Mouse (Mus musculus) embryonic facial prominence, embryonic 14.5 days (tissue): ENCODE measurements at regions not wholly inside any gene's neighbourhood (a gene's known extent, or its start where the extent isn't known, plus 50 kb on each side); places are given as distances from the start of the nearest gene placed in this dataset.
"Not testable (repeated sequence)": the region's sequence is repeated elsewhere in the genome, so short reads cannot be mapped to it uniquely, and the experiment has no call there.

Experiments used
- ATAC-seq: fragments of 200-750 bp; cut with Nextera tagmentation; 2 replicates; pipeline ENCODE4 v1.8.0; 2017; ENCODE audit warnings: low read depth, moderate number of reproducible peaks, moderate TSS enrichment
- DNase-seq: peaks from one replicate; pipeline ENCODE4 v3.0.0-alpha.2; 2015; ENCODE audit warnings: low spot score
- H3K27ac ChIP-seq: fragments of 300-500 bp; sonication (generic); replicated peaks from 2 replicates; pipeline ENCODE4 v1.5.1; 2014; ENCODE audit warnings: low read depth, mild to moderate bottlenecking, low read length, moderate library complexity
- H3K27me3 ChIP-seq: fragments of 300-500 bp; sonication (generic); replicated peaks from 2 replicates; pipeline ENCODE4 v1.6.1; 2014; ENCODE audit warnings: low read length; ENCODE audit not compliant: control insufficient read depth, insufficient read depth
- H3K36me3 ChIP-seq: fragments of 300-500 bp; sonication (generic); 2 replicates; pipeline ENCODE4 v1.6.1; 2014; ENCODE audit warnings: low read length, mixed read lengths; ENCODE audit not compliant: control insufficient read depth, insufficient read depth
- H3K4me1 ChIP-seq: fragments of 300-500 bp; sonication (generic); 2 replicates; pipeline ENCODE4 v1.6.1; 2014; ENCODE audit warnings: antibody characterized with exemption, low read length; ENCODE audit not compliant: control insufficient read depth, insufficient read depth
- H3K4me2 ChIP-seq: fragments of 300-500 bp; sonication (generic); 2 replicates; pipeline ENCODE4 v1.6.1; 2014; ENCODE audit warnings: low read depth, mild to moderate bottlenecking, low read length, moderate library complexity, mixed read lengths
- H3K4me3 ChIP-seq: fragments of 300-500 bp; sonication (generic); 2 replicates; pipeline ENCODE4 v1.5.1; 2014; ENCODE audit warnings: low read depth, mild to moderate bottlenecking, low read length
- H3K9ac ChIP-seq: fragments of 300-500 bp; sonication (generic); 2 replicates; pipeline ENCODE4 v1.6.1; 2014; ENCODE audit warnings: low read depth, mild to moderate bottlenecking, low read length, moderate library complexity, mixed read lengths
- H3K9me3 ChIP-seq: fragments of 300-500 bp; sonication (generic); 2 replicates; pipeline ENCODE4 v1.6.1; 2016; ENCODE audit warnings: low read length; ENCODE audit not compliant: control insufficient read depth
- WGBS: fragments of 180-500 bp; shearing (Covaris S2); extraction: QIAGEN DNeasy Blood & Tissue Kit; methylation state at CpG from one replicate; pipeline ENCODE4 v1.1.7; 2014; 5-methylcytosine and 5-hydroxymethylcytosine counted together

DNA sequence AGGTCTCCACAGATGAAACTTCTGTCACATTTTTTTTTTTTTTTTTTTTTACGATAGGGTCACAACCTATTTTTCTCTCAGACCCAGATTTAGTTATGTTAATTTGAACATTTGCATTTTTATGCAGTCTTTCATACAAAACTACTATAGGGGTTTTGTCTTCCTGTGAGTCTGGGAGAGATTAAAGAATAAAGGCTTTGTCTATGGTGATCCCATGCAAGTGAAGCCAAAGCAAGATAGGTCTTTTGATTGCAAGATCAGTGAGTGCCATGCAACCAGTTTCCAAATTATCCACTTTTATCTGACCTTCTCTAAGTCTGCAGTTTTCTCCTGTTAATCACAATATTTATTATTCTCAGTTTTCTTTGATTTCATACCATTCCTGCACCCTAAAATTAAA lies 234.7 kb downstream of the Kif2b start:
- no peak overlapping the region for H3K4me2 ChIP-seq
- DNase-seq = no peak
- H3K36me3 ChIP-seq = no peaks in the 10 kb centered on the region
- no peak overlapping the region for H3K27ac ChIP-seq
- no peaks in the 10 kb centered on the region for H3K4me1 ChIP-seq
- WGBS = 75% methylated on average over 1 of the region's 1 CpGs
- no peak overlapping the region for H3K4me3 ChIP-seq
- no peaks in the 10 kb centered on the region for H3K9me3 ChIP-seq
- no peak for ATAC-seq
- no peaks in the 10 kb centered on the region for H3K27me3 ChIP-seq
- no peak overlapping the region for H3K9ac ChIP-seq

DNA sequence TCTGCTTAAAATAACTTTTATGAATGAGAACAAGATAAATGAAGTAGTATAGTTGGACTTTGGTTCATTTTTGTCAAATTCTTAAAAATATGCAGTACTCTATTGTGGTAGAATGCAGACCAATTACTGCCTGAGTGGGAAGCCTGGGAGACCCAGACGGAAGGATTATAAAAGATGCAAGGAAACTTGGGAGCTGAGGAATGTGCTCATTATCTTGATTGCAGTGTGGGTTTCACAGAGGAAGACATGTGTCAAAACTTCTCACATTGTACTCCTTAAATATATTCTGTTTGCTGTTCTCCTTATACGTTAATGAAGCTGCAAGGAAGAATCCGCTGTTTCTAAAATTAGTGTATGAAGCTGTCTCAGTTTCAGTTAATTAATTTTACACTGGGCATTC lies 244.3 kb downstream of the Kif2b start:
- Histone ChIP-seq H3K4me3 (no peak overlapping the region), H3K27me3 (no peaks in the 10 kb centered on the region), H3K9me3 (no peaks in the 10 kb centered on the region), H3K36me3 (no peaks in the 10 kb centered on the region), H3K4me1 (no peaks in the 10 kb centered on the region), H3K27ac (no peak overlapping the region), H3K4me2 (no peak overlapping the region), H3K9ac (no peak overlapping the region)
- 68% methylated on average over 3 of the region's 3 CpGs for WGBS
- DNase-seq (no peak), ATAC-seq (no peak)

DNA sequence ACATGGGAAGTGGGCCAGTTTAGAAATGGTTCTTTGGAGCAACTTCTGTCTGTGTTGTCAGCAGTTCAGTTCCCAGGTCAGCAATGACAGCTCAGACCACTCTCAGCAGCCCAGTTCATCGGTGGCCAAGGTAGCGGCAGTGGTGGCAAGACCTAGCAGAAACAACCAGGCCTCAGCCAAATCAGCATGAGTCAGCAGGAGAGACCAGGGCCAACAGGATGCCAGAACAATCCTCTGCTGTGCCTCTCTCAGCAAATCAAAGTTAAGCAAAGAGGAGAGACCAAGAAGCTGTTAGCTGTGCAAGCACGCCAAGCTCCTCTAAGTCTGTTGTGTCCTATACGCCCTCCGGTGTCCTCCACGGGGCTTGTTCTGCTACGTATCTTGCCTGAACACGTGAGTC lies 249.8 kb downstream of the Kif2b start:
- Histone ChIP-seq H3K9ac (no peak overlapping the region), H3K9me3 (no peaks in the 10 kb centered on the region), H3K27me3 (no peaks in the 10 kb centered on the region), H3K27ac (no peak overlapping the region), H3K4me3 (no peak overlapping the region), H3K36me3 (no peaks in the 10 kb centered on the region), H3K4me1 (no peaks in the 10 kb centered on the region), H3K4me2 (no peak overlapping the region)
- DNase-seq = no peak
- 88% methylated on average over 8 of the region's 8 CpGs for WGBS
- ATAC-seq = no peak

DNA sequence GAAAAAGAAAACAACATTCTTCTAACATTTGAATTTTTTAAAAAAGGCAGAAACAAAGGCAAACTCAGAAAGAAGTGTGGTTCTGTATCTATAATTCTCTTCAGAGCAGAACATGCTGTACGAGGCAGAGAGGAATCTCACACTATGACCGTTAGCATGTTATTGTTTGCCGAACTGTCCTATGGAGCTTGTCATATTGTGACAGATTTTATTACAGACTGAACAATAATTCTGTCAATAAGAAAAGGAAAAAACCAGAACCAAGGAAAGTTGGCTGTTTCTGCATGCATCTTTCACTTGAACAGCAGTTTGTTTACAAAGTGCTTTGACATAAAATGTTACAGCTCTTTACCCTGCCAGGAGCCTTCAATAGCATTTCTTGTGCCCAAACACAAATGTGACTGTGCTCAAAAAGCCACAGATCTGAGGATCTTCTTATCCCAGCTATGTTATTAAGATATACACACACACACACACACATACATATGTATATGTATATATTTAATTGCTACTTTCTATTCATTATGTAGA lies 267.1 kb downstream of the Kif2b start:
- ATAC-seq = no peak
- H3K4me3 ChIP-seq = no peak overlapping the region
- no peaks in the 10 kb centered on the region for H3K4me1 ChIP-seq

DNA sequence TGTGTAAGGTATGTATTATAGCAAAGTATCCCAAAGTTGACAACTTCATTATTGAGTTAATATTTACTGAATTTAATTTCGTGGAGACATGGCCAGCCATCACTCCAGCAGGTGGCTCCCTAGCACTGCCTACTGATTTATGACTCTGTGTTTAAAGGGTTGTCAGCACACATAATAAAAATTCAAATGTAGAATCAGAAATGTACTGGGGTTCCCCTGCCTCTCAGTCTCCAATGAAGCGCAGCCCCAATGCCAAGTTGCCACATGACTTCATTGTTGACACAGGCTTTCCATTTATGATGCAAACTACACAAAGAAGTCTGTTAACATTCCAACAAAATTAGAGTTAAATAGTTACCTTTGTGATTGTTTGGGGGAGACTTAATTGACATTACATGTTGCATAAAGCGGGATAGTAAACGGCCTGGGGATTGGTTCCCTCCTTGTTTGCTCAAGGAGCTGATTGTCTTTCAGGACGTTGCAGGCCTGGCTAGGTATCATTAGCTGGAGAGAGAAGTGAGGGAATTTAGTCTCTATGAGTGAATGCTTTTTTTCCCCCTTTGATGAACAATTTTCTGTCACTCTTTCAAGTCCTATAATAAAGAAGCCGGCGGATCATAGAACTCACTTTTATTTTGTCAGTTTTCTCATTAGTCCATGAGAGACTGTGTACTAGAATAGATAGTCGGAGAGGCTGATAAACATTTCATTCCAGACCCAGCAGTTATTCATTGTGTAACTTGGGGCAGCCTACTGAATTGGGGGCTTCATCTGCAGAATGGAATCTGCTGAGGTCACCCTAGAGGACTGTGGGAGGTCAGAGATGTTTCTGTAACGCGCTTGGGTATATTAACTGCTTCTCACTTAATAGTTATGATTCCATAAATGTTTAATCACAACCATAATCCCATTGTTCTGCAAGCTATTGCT lies 287.9 kb downstream of the Kif2b start:
- Histone ChIP-seq H3K4me1 (no peaks in the 10 kb centered on the region; the same call in 1 of the 2 replicates), H3K9me3 (no peaks in the 10 kb centered on the region), H3K36me3 (no peaks in the 10 kb centered on the region), H3K27ac (no peak overlapping the region), H3K27me3 (no peaks in the 10 kb centered on the region), H3K9ac (no peak overlapping the region), H3K4me3 (no peak overlapping the region), H3K4me2 (no peak overlapping the region)
- 45% methylated on average over 10 of the region's 10 CpGs for WGBS
- DNase-seq (peak; percentile 65), ATAC-seq (peak; percentile 47; the same call in 1 of the 2 replicates)

More for the DNA sequence above, 267.1 kb downstream of the Kif2b start:
- H3K27ac ChIP-seq = no peak overlapping the region
- H3K36me3 ChIP-seq = no peaks in the 10 kb centered on the region
- H3K9ac ChIP-seq = no peak overlapping the region
- no peaks in the 10 kb centered on the region for H3K9me3 ChIP-seq
- H3K4me2 ChIP-seq = no peak overlapping the region
- no peak for DNase-seq
- WGBS = 43% methylated on average over 3 of the region's 3 CpGs
- H3K27me3 ChIP-seq = no peaks in the 10 kb centered on the region

DNA sequence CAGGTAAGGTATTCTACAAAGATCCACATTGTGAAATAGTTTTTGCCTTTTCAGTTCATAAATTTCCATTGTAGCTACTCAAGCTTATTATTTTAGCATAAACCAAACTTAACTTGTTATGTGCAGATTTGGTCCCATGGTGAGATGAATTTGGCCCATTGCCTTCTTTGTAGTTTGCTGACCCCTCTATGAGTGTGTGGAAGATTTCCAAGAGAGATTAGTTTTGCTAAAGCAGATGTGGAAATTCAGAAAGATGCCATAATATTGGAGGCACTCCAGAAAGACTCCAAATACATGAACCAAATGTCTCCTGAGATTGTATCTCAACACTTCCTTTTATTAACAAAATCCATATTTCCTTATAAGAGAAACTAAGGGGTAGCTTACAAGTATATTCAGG lies 291.0 kb downstream of the Kif2b start:
- ATAC-seq = 0 out of 2 replicates have a peak, but pooled peaks have one; percentile 57
- Histone ChIP-seq H3K27me3 (no peaks in the 10 kb centered on the region), H3K9me3 (no peaks in the 10 kb centered on the region), H3K27ac (no peak overlapping the region), H3K9ac (no peak overlapping the region), H3K36me3 (no peaks in the 10 kb centered on the region), H3K4me1 (no peaks in the 10 kb centered on the region; the same call in 1 of the 2 replicates), H3K4me3 (no peak overlapping the region), H3K4me2 (no peak overlapping the region)
- peak; percentile 92 for DNase-seq

DNA sequence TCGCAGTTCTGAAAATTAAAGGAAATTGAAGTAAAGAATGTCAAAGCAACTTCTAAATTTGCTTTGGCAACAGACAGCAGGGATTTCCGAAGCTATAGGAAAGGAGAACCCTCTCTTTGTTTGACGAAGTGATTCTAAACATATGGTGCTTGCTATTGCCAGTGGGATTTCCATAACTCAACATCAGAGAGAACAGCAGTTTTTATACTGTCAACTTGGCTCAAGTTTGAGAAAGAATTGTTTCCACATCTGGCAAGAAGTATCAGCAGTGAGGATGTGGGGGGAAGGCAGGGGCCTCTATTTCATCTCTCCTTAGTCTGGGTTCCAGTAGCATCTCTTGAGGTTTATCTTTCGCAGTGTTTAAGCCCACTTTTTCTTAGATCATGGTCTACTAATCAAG lies 315.1 kb downstream of the Kif2b start:
- no peak overlapping the region for H3K4me3 ChIP-seq
- H3K27ac ChIP-seq = 0 out of 2 replicates have a peak overlapping the region, but pooled peaks have one; percentile 13
- H3K27me3 ChIP-seq = no peaks in the 10 kb centered on the region
- H3K9ac ChIP-seq = no peak overlapping the region
- peak; percentile 91 for DNase-seq
- H3K4me1 ChIP-seq = 0 out of 2 replicates have a peak, but pooled peaks cover 9% of the 10 kb centered on the region
- 14% methylated on average over 4 of the region's 4 CpGs for WGBS
- ATAC-seq = peak; percentile 75; the same call in 1 of the 2 replicates
- H3K9me3 ChIP-seq = peaks cover 3% of the 10 kb centered on the region; the same call in 1 of the 2 replicates
- H3K36me3 ChIP-seq = no peaks in the 10 kb centered on the region
- H3K4me2 ChIP-seq = no peak overlapping the region

DNA sequence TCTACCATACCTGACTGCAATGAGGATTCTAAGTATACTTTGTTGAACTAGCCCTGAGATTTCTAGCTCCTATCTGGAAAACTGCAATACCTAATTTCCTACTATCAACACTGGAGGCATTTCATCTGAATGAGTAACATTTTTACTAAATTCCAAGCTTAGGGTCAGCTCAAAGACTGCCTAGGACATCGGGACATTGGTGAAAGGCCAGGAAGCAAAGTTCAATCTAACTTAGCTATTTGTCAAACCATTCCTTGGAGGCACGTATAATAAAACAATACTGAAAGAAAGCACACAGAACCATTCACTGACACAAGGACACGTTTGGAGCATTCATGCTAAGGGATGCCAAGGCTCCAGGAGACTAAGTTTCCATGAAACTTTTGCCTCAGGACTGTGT lies 335.3 kb downstream of the Kif2b start:
- ATAC-seq, H3K4me2 ChIP-seq, H3K4me1 ChIP-seq, H3K9me3 ChIP-seq, H3K27ac ChIP-seq, H3K36me3 ChIP-seq, DNase-seq, H3K4me3 ChIP-seq, H3K9ac ChIP-seq, H3K27me3 ChIP-seq: not testable (repeated sequence)
- WGBS = 73% methylated on average over 3 of the region's 3 CpGs
